Mouse (Mus musculus) kidney, adult 2 months (tissue): ENCODE data around the gene Lpp.

Source experiments
- CTCF ChIP-seq: fragments of 200-500 bp; conservative IDR thresholded peaks from 2 replicates; pipeline ENCODE4 v1.5.1; 2011; ENCODE audit warnings: low read depth, mild to moderate bottlenecking, control low read depth, low read length, moderate library complexity, mixed read lengths; ENCODE audit not compliant: insufficient read depth, insufficient read length
- POLR2A ChIP-seq: fragments of 200-500 bp; IDR thresholded peaks from one replicate; pipeline ENCODE4 v1.6.1; 2011; ENCODE audit warnings: low read depth, low read length, control low read depth

DNA sequence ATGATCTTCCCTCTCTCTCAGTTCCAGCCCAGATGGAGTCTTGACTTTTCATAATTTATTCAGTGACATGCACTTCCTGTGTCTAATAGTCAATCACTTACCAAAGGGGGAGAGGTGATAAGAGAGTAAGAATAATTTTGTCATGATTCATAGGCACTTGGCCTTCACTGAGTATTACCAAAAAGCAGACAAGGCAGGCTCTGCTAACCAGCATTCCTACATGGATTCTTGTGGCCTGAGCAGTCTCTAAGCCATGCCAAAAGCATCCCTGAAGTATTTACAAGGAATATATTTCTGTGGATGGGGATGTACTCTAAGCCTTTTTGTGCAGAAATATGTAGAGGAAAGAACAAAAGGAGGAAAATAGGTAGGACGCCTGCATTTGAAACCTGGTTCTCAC is 340.0 kb downstream of the Lpp start:
- TF ChIP-seq POLR2A = no peak
- no peak for TF ChIP-seq CTCF
